Mouse (Mus musculus): ENCODE measurements at regions not wholly inside any gene's neighbourhood (a gene's known extent, or its start where the extent isn't known, plus 50 kb on each side); places are given as distances from the start of the nearest gene placed in this dataset.
A peak's percentile ranks its signal among the peaks of the same experiment; 100 is the strongest.

DNA sequence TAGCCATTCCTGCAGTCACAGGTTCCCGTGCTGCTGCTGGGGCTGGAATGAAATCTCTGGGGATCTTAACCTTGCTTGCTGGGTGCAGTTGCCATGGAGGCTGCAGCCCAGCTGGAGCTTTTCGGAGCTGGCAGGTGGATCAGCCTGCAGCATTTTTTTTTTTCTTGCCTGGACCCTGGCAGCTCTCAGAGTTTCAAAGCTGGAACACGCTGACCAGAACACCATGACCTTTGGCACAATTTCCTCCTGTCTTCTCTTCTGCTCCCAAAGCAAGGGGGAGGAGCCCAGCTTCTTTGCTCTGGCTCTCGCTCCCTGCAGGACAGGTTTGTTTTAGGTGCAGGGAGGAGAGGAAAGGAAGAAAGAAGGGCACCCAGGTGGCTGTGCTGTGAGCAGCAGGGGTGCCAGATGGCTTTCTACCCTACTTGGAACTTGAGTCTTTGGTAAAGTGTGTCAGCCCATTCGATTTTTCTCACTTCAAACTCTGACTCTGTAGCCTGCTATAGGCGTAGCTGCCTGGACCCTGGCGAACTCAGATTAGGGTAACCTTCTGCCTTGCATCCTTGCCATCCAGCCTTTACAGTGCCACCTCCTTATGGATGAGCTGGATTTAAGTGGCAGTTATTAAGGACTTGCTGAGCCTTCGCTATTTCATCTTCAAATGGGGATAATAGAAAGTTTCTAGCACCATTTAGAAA lies 1372.6 kb upstream of the A1bg start:
- DNase-seq = peak; percentile 25 to 43
- TF ChIP-seq POLR2A (IDR thresholded peaks at IDR 0.05; ENCODE audit: borderline replicate concordance, insufficient read depth, low read length) = no peak
- no peak for TF ChIP-seq CTCF (IDR thresholded peaks at IDR 0.05; ENCODE audit: borderline replicate concordance, insufficient read depth, low read depth, low read length)
- H3K27ac ChIP-seq (ENCODE audit: insufficient read depth, low read length) = no peak overlapping the region
- 31% methylated on average over 8 of the region's 8 CpGs for WGBS
- H3K4me1 ChIP-seq (ENCODE audit: control insufficient read depth, insufficient read depth, low read length) = no peaks in the 10 kb centered on the region; the same call in 1 of the 2 replicates
- H3K27me3 ChIP-seq (ENCODE audit: control insufficient read depth, insufficient read depth, low read length) = no peaks in the 10 kb centered on the region
- H3K4me3 ChIP-seq (replicated peaks; ENCODE audit: insufficient read depth, low read depth, low read length) = no peak overlapping the region

DNA sequence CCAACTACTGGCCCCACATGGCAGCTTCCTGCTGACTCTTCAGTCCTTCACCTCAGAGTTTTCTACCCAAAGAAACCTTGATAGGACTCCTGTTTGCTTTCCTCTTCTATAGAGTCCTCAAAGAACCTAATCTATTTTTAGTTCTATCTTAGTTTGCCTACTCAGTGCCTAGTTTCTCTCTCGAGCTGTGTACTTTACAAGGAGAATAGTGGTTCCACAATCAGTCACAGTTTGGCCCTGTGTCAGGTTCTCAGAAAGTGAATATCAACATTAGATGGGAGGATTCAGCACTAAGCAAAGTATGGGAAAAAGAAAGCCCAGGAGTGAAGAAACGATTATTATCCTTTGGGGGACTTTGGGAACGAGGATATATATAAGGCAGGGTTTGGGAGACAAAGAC lies 1372.0 kb upstream of the A1bg start:
- H3K4me1 ChIP-seq (ENCODE audit: control insufficient read depth, insufficient read depth, low read length) = no peaks in the 10 kb centered on the region; the same call in 1 of the 2 replicates
- DNase-seq = no peak
- WGBS = 47% methylated on average over 3 of the region's 3 CpGs
- H3K27me3 ChIP-seq (ENCODE audit: control insufficient read depth, insufficient read depth, low read length) = no peaks in the 10 kb centered on the region
- H3K27ac ChIP-seq (ENCODE audit: insufficient read depth, low read length) = no peak overlapping the region
- TF ChIP-seq CTCF (IDR thresholded peaks at IDR 0.05; ENCODE audit: borderline replicate concordance, insufficient read depth, low read depth, low read length) (no peak), POLR2A (IDR thresholded peaks at IDR 0.05; ENCODE audit: borderline replicate concordance, insufficient read depth, low read length) (no peak)
- no peak overlapping the region for H3K4me3 ChIP-seq (replicated peaks; ENCODE audit: insufficient read depth, low read depth, low read length)

DNA sequence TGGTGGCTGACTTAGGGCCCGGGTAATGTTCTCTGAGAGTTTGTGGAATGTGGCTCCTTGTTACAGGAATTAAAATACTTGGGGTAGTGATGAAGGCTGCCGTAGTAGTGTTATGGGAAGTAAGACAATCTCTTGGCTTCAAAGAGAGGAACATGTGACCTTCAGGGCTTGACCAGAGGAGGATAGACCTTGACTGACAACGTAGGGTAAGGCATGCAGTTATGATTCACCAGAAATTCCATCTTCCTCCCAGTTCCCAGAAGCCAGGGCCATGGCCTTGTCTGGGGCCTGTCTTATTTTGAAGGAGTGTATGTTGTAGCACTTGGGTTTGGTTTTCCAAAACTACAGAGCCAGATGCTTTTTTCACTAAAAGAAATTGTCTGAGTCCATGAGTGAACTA lies 1370.1 kb upstream of the A1bg start:
- WGBS = 94% methylated on average over 3 of the region's 3 CpGs
- no peaks in the 10 kb centered on the region for H3K27me3 ChIP-seq (ENCODE audit: control insufficient read depth, insufficient read depth, low read length)
- no peak overlapping the region for H3K4me3 ChIP-seq (replicated peaks; ENCODE audit: insufficient read depth, low read depth, low read length)
- H3K27ac ChIP-seq (ENCODE audit: insufficient read depth, low read length) = no peak overlapping the region
- TF ChIP-seq POLR2A (IDR thresholded peaks at IDR 0.05; ENCODE audit: borderline replicate concordance, insufficient read depth, low read length) (no peak), CTCF (IDR thresholded peaks at IDR 0.05; ENCODE audit: borderline replicate concordance, insufficient read depth, low read depth, low read length) (no peak)
- H3K4me1 ChIP-seq (ENCODE audit: control insufficient read depth, insufficient read depth, low read length) = no peaks in the 10 kb centered on the region; the same call in 1 of the 2 replicates
- no peak for DNase-seq

DNA sequence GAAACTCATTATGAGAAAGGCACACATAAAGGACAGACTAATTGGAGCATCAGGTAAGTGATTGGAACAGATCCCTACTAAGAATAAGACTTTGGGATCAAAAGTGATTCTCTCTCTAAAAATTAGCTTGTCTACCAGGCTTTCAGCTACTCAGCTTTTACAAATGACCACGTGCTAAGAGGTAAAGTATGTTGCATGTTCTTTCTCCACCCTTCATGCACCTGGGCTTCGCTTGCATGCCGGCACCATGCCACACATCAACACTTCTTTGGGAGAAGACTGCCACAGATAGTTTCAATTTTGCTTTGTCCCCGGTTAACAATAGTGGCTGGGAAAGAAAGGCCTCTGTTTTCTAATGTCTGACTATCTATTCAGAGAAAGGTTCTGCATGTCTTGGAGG lies 1367.9 kb upstream of the A1bg start:
- DNase-seq = no peak
- Histone ChIP-seq H3K27ac (ENCODE audit: insufficient read depth, low read length) (no peak overlapping the region), H3K4me3 (replicated peaks; ENCODE audit: insufficient read depth, low read depth, low read length) (no peak overlapping the region), H3K4me1 (ENCODE audit: control insufficient read depth, insufficient read depth, low read length) (no peaks in the 10 kb centered on the region; the same call in 1 of the 2 replicates), H3K27me3 (ENCODE audit: control insufficient read depth, insufficient read depth, low read length) (no peaks in the 10 kb centered on the region)
- 87% methylated on average over 4 of the region's 4 CpGs for WGBS
- TF ChIP-seq CTCF (IDR thresholded peaks at IDR 0.05; ENCODE audit: borderline replicate concordance, insufficient read depth, low read depth, low read length) = no peak

DNA sequence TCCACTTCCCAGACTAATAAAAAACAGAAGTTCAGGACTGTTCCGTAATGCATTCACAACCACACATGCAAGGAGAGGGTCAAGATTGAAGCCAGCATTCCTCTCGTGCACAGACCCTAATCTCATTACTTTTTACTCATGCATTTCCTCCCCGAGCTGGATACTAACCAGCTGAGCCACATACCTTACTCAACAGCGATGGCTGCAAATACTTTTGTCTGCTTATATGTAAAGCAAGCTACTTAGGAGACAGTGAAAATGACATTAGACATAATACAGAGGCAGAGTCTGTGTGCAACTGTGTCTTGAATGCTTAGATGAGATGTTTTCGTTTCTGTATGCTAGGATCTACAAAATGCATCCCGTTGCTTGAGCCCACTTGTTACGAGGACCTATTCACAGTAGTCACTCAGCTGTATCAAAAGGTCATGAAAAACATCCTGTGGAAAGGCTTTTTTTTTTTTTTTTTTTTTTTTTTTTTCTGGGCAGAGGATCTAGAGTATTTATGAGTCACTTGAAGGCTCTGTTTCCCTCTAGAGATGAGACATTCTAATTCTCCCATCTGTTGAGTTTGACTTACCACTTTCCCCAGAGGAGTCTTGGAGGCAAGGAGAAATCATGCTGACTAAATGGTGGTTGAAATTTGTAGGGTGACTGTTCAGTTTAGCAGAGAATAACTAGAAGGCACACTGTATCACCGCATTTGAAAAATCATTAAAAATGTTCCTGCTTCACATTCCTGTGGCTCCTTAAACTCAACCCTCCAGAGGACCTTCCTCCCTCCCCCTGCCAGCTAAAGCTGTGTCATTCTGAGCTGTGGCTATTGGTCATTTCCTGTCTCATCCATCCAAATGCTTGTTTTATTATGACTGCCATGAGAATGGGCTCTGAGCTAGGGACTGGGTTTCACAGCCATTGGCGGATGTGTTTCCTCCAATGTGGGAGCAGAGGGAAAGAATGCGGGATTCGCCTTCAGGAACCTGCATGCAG lies 1364.1 kb upstream of the A1bg start:
- no peak for DNase-seq
- TF ChIP-seq CTCF (IDR thresholded peaks at IDR 0.05; ENCODE audit: borderline replicate concordance, insufficient read depth, low read depth, low read length) (no peak), POLR2A (IDR thresholded peaks at IDR 0.05; ENCODE audit: borderline replicate concordance, insufficient read depth, low read length) (no peak)

DNA sequence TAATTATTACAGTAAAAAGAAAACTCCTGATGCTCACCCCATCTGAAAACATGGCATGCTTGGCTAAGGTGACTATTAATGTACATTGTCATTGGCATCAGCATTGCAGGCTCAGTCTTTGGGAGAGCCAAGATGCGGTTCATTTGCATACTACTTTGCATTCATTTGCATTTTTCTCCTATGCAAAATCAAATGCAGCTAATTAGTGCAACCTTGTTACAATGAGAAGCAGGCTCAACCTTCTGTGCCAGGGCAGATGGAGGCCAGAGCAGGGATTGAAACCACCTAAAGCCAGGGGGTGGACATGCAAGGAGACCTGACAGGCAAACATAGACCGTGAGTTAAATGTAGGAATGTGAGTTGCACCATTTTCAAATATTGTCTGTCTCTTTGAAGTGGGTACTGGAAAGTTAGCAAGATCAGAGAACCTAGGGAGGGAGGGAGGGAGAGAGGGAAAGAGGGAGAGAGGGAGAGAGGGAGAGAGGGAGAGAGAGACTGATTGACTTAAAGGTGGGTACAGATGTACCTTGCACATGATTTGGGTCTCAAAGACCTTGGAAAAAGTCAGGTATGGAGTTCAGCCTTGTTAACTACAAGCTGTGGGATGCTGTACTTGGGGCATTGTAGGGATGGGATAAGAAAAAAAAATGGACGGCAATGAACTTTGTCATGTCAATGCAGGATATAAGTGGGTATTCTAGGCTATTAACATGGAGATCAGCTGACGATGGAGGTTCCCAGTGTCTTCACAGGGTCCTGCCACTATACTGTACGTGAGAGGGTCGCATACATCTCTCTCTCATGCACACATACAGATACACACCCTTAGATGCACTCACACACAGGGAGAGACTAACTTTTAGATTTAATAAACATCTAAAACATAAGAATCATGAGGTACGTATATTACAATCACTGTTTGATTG lies 1362.1 kb upstream of the A1bg start:
- 82% methylated on average over 7 of the region's 7 CpGs for WGBS
- TF ChIP-seq CTCF (IDR thresholded peaks at IDR 0.05; ENCODE audit: borderline replicate concordance, insufficient read depth, low read depth, low read length) (no peak), POLR2A (IDR thresholded peaks at IDR 0.05; ENCODE audit: borderline replicate concordance, insufficient read depth, low read length) (no peak)
- H3K27ac ChIP-seq (ENCODE audit: insufficient read depth, low read length) = no peak overlapping the region
- H3K4me1 ChIP-seq (ENCODE audit: control insufficient read depth, insufficient read depth, low read length) = no peaks in the 10 kb centered on the region
- H3K27me3 ChIP-seq (ENCODE audit: control insufficient read depth, insufficient read depth, low read length) = no peaks in the 10 kb centered on the region
- DNase-seq = no peak
- no peak overlapping the region for H3K4me3 ChIP-seq (replicated peaks; ENCODE audit: insufficient read depth, low read depth, low read length)

More for the DNA sequence above, 1364.1 kb upstream of the A1bg start:
- H3K27ac ChIP-seq (ENCODE audit: insufficient read depth, low read length) = no peak overlapping the region
- H3K27me3 ChIP-seq (ENCODE audit: control insufficient read depth, insufficient read depth, low read length) = no peaks in the 10 kb centered on the region
- H3K4me1 ChIP-seq (ENCODE audit: control insufficient read depth, insufficient read depth, low read length) = no peaks in the 10 kb centered on the region
- no peak overlapping the region for H3K4me3 ChIP-seq (replicated peaks; ENCODE audit: insufficient read depth, low read depth, low read length)
- 57% methylated on average over 11 of the region's 11 CpGs for WGBS

Measured in cerebellum, adult 2 months (tissue).